Comparison of ENCODE assay signal across 15 mouse cellular contexts in genomic region chr4:63079159-63079558, GRCm38 (mm10).
DNase-seq lines count a peak whose midpoint lies in the region; ATAC-seq and TF ChIP-seq lines count a peak whose summit lies in the region.
"Had no signal": no experiment of that assay in that cellular context is flagged by ENCODE, and none has a peak within 500 bp of the region (broad histone marks: within the 10 kb centered on the region; RNA-seq: fewer than 3 reads in every experiment).

No protein-coding gene starts in this region.

- H3K4me1 ChIP-seq in kidney, adult 2 months (ENCODE audit: control insufficient read depth, insufficient read depth, low read length), result peaks cover 5% of the 10 kb centered on the region; the same call in 1 of the 2 replicates
- H3K4me1 ChIP-seq in lung, embryonic 14.5 days (ENCODE audit: insufficient read depth), result no peaks in the 10 kb centered on the region

- peak; percentile 51; the same call in 1 of the 2 replicates for ATAC-seq in lung, embryonic 14.5 days (ENCODE audit: insufficient read depth)
- ATAC-seq: inflammation-experienced regulatory T-cells, adult 6 months had no signal

- no peak overlapping the region for H3K9ac ChIP-seq in lung, embryonic 14.5 days

- H3K4me2 ChIP-seq in lung, embryonic 14.5 days, result no peak overlapping the region

- TF ChIP-seq CTCF in kidney, adult 2 months (conservative IDR thresholded peaks at IDR 0.05; ENCODE audit: insufficient read depth, insufficient read length, low read depth, low read length), result no peak
- TF ChIP-seq CTCF in lung, embryonic 14.5 days (IDR thresholded peaks at IDR 0.05; ENCODE audit: low read depth), result no peak

- no peaks in the 10 kb centered on the region for H3K9me3 ChIP-seq in lung, embryonic 14.5 days (ENCODE audit: low read depth, low read length)

- H3K27ac ChIP-seq in kidney, adult 2 months (ENCODE audit: insufficient read depth, low read depth, low read length), result peak overlapping the region; percentile 77; the same call in 1 of the 2 replicates
- no peak overlapping the region for H3K27ac ChIP-seq in lung, embryonic 14.5 days (ENCODE audit: low read depth)
- H3K27ac ChIP-seq: heart, adult 2 months had no signal

- no peaks in the 10 kb centered on the region for H3K36me3 ChIP-seq in kidney, adult 2 months (ENCODE audit: control insufficient read depth, insufficient read depth, low read length)
- peaks cover 38% of the 10 kb centered on the region for H3K36me3 ChIP-seq in lung, embryonic 14.5 days (ENCODE audit: insufficient read depth)

- TF ChIP-seq POLR2A in kidney, adult 2 months (IDR thresholded peaks at IDR 0.05; ENCODE audit: low read depth, low read length), result no peak

- H3K4me3 ChIP-seq in kidney, adult 2 months (ENCODE audit: insufficient read depth, low read depth, low read length), result no peak overlapping the region
- H3K4me3 ChIP-seq in lung, embryonic 14.5 days (ENCODE audit: low read depth, low read length), result no peak overlapping the region
- H3K4me3 ChIP-seq: erythroblast, embryonic 14.5 days; heart, adult 2 months had no signal

- WGBS in kidney, adult 2 months, result 38% methylated on average over 7 of the region's 7 CpGs
- WGBS in lung, embryonic 14.5 days, result 64% methylated on average over 7 of the region's 7 CpGs

- H3K27me3 ChIP-seq in kidney, adult 2 months (replicated peaks; ENCODE audit: control insufficient read depth, insufficient read depth, low read length), result no peaks in the 10 kb centered on the region
- H3K27me3 ChIP-seq in lung, embryonic 14.5 days (ENCODE audit: insufficient read depth, low read length), result no peaks in the 10 kb centered on the region

- DNase-seq in cerebellum, postnatal 14 days, result peak; percentile 55 to 73
- no peak for DNase-seq in cerebellum, postnatal 36 days
- DNase-seq in kidney, adult 2 months, result peak; percentile 53
- DNase-seq in kidney, adult 18-20 months, result no peak
- DNase-seq in NIH3T3 (ENCODE audit: low read depth), result peak; percentile 47
- DNase-seq in lung, embryonic 14.5 days, result peak; percentile 63
- DNase-seq in natural killer cell, adult 2 months (ENCODE audit: low spot score in 2 of 2), result no peak
- DNase-seq in MN1 (ENCODE audit: low spot score), result no peak
- DNase-seq: B cell, adult 2 months; kidney, postnatal 36 days; liver; right cerebral cortex, postnatal 25 days had no signal

Comparison
In these comparisons a context has a peak if more than half of its experiments do, and no peak if none do; other contexts are left out.
1. DNase-seq: peak in cerebellum, postnatal 14 days (2 of 2), kidney, adult 2 months (single experiment), NIH3T3 (single experiment) and lung, embryonic 14.5 days (single experiment); none in cerebellum, postnatal 36 days (0 of 2), kidney, adult 18-20 months (single experiment), natural killer cell, adult 2 months (0 of 2) and MN1 (single experiment).